Mouse (Mus musculus) thymus, postnatal 4 days (tissue): ENCODE results near the gene Tnfsf15.

Experiments
- DNase-seq: peaks from one replicate; pipeline ENCODE4 v3.0.0; 2021

Gene Tnfsf15

GRCm38 (mm10) chr4:63683716-63684115 lies 61.2 kb downstream of the Tnfsf15 start:
- DNase-seq, result no peak

- DNase-seq, result no peak
Observed at GRCm38 (mm10) chr4:63683056-63683455, 61.9 kb downstream of the Tnfsf15 start.

- DNase-seq, result no peak
Observed at GRCm38 (mm10) chr4:63682441-63682840, 62.5 kb downstream of the Tnfsf15 start.

- no peak for DNase-seq
Observed at GRCm38 (mm10) chr4:63681557-63681956, 63.4 kb downstream of the Tnfsf15 start.
